Mouse (Mus musculus): Measurements from ENCODE around the gene Pitx2. TPM values are rescaled to one million over a fixed set of nuclear protein-coding genes. Genes with fewer than 3 reads are reported as not detected.

The Pitx2 gene
- polyA plus RNA-seq, 1 experiment from 2014 or later = 82.5 TPM

DNA sequence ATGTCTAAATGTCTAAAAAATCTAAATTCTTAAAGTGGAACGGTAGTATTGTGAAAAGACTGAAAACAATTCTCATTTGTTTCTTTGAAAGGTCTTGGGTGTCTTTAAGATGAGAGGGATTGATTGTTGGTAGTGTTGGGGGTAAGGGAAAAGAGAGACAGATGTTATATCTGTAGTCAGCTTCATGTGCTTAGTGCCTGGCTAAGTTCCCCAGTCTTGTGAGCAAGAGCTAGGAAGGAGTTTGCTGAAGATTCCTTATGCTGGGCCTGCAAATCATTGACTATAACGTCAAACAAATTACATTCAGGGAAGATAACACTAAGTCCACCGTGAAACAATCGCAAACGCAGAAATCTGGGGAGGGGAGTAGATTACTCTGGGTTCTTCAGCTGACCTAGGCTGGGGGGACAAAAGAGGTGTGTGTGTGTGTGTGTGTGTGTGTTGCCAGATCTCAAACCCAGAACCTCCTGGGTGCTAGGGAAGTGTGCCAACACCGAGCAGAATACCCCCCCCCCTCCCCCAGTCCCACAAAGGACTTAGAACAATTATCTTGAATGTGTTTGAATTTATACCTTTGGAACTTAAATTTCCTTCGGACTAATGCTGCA, 12.5 kb downstream of the Pitx2 start:
- no peak for ATAC-seq (ENCODE audit: insufficient number of reproducible peaks, low FRiP score, low TSS enrichment, low read depth)
- Histone ChIP-seq H3K9me3 (replicated peaks) (no peaks in the 10 kb centered on the region), H3K9ac (no peak overlapping the region), H3K27ac (replicated peaks) (no peak overlapping the region), H3K4me2 (replicated peaks) (no peak overlapping the region), H3K4me1 (peaks cover 24% of the 10 kb centered on the region), H3K27me3 (peaks cover 86% of the 10 kb centered on the region), H3K36me3 (no peaks in the 10 kb centered on the region), H3K4me3 (replicated peaks) (no peak overlapping the region)
- WGBS = 9% methylated on average over 7 of the region's 7 CpGs

DNA sequence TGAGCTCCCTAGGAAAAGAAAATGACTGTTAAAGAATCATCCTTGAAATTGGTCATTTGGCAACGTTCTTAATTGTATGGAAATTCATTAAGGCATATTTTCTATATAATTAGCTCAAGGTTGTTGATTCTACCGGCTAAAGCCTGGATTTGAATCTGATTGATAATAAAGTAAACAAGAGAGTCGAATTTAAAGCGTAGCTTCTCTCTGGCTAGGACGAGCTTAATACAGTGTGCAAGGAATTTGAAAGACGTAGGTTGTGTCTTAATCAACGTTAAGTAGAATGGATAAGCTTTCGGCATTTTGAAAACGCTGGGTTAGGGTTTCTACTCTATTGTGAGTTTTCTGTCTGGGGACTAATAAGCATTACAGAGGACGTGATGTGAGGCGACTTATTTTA, 13.1 kb downstream of the Pitx2 start:
- no peaks in the 10 kb centered on the region for H3K9me3 ChIP-seq (replicated peaks)
- H3K27me3 ChIP-seq = peaks cover 86% of the 10 kb centered on the region
- H3K36me3 ChIP-seq = no peaks in the 10 kb centered on the region
- WGBS = 6% methylated on average over 11 of the region's 11 CpGs
- H3K4me3 ChIP-seq (replicated peaks) = peak overlapping the region; percentile 60; the same call in 1 of the 2 replicates
- ATAC-seq (ENCODE audit: insufficient number of reproducible peaks, low FRiP score, low TSS enrichment, low read depth) = no peak
- peak overlapping the region; percentile 97; the same call in 1 of the 2 replicates for H3K4me2 ChIP-seq (replicated peaks)
- peaks cover 24% of the 10 kb centered on the region for H3K4me1 ChIP-seq
- H3K9ac ChIP-seq = no peak overlapping the region
- no peak overlapping the region for H3K27ac ChIP-seq (replicated peaks)

DNA sequence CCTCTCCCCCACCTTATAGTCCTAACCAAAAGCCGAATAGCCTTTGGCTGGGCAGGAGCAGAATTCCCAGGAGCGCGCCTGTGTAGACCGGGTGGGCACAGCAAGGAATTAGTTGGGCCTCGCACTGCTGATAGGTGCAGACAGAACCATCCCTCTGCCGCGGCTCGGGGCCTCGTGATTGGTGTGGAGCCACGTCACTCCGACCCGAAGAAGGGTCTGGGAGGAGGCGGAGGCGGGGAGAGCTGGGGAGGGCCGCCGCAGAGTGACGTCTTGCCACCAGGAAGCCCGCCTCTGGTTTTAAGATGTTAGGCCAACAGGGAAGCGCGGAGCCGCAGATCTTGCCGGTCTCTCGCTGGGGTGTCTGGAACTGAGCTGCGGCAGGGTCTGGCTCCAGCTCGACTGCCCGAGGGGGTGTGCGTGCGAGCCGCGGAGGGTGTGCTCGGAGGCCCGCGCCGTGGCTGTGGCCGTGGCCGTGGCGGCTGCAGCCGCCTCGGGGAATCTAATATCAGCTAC, 14.0 kb downstream of the Pitx2 start:
- no peaks in the 10 kb centered on the region for H3K9me3 ChIP-seq (replicated peaks)
- peaks cover 30% of the 10 kb centered on the region for H3K4me1 ChIP-seq
- peak overlapping the region; percentile 60 for H3K4me3 ChIP-seq (replicated peaks)
- H3K27me3 ChIP-seq = peaks cover 86% of the 10 kb centered on the region
- H3K36me3 ChIP-seq = no peaks in the 10 kb centered on the region
- peak overlapping the region; percentile 97 for H3K4me2 ChIP-seq (replicated peaks)
- ATAC-seq (ENCODE audit: insufficient number of reproducible peaks, low FRiP score, low TSS enrichment, low read depth) = peak; percentile 94
- H3K27ac ChIP-seq (replicated peaks) = peak overlapping the region; percentile 79
- peak overlapping the region; percentile 45 for H3K9ac ChIP-seq
- under 1% methylated on average over 38 of the region's 39 CpGs for WGBS

DNA sequence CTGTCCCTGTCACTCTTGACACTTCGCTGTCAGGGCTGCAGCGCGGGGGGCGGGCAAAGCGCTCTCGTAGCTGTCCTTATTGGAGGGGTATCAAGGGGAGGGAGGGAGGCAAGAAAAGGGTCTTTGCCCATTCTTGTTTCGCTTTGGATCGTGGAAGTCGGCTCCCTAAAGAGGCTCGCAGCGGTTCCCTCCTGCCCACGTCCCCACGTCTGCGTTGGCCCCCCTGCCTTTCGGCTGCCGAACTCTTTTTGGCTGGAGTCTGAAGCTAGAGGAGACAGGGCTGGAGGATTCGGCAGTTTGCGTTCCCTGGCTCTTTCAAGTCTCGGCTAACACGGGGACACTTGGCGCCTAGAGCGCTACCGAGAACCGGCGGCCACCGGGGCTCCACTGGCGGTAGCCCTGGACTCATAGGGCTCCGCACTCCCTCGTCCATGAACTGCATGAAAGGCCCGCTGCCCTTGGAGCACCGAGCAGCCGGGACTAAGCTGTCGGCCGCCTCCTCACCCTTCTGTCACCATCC, 14.5 kb downstream of the Pitx2 start:
- 2% methylated on average over 34 of the region's 34 CpGs for WGBS
- Histone ChIP-seq H3K4me3 (replicated peaks) (peak overlapping the region; percentile 60), H3K27ac (replicated peaks) (peak overlapping the region; percentile 79), H3K4me1 (peaks cover 30% of the 10 kb centered on the region), H3K9ac (peak overlapping the region; percentile 45), H3K27me3 (peaks cover 84% of the 10 kb centered on the region), H3K36me3 (no peaks in the 10 kb centered on the region), H3K4me2 (replicated peaks) (peak overlapping the region; percentile 97), H3K9me3 (replicated peaks) (no peaks in the 10 kb centered on the region)
- no peak for ATAC-seq (ENCODE audit: insufficient number of reproducible peaks, low FRiP score, low TSS enrichment, low read depth)

DNA sequence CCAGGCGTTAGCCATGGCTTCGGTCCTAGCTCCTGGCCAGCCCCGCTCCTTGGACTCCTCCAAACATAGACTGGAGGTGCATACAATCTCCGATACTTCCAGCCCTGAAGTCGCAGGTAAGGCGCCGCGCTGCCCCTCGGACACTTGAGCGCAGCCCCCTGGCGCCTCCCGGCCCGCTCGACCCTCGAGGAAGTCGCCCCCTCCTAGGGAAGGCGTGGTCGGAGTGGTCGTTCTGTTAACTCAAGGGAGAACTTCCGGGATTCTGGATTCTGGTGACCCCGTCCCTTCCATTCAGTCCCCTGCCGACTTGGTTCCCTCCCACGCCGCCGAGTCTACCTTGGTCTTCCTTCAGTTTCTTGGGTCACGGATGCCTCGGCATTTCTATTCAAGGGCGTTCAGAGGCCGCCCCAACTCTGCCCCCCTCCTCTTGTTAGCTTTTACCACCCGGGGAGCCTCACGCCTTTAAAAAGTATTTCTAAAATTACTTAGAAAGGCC, 15.0 kb downstream of the Pitx2 start:
- Histone ChIP-seq H3K4me1 (peaks cover 30% of the 10 kb centered on the region), H3K9ac (peak overlapping the region; percentile 21), H3K27ac (replicated peaks) (peak overlapping the region; percentile 79; the same call in 1 of the 2 replicates), H3K4me2 (replicated peaks) (peak overlapping the region; percentile 97), H3K27me3 (peaks cover 82% of the 10 kb centered on the region), H3K9me3 (replicated peaks) (no peaks in the 10 kb centered on the region), H3K4me3 (replicated peaks) (peak overlapping the region; percentile 60), H3K36me3 (no peaks in the 10 kb centered on the region)
- WGBS = 2% methylated on average over 31 of the region's 31 CpGs
- no peak for ATAC-seq (ENCODE audit: insufficient number of reproducible peaks, low FRiP score, low TSS enrichment, low read depth)

DNA sequence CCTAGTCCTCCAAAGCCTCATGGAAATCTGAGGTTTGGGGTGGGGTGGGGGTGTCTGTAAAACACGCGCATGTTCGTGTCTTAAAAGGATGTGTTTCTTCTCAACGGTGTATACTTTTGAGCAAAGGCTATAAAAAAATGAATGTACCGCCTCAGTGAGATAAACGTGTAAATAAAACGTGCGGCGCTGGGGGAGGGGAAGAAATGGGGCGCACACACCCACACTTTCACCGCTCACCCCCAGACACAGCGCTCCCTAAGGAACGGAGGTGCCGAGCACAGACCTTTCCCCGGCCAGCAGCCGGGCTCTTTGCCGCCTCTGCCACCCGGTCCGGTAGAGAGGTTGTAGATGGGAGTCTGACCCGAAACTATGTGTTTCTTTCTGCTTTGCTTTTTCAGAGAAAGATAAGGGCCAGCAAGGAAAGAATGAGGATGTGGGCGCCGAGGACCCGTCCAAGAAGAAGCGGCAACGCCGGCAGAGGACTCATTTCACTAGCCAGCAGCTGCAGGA, 15.6 kb downstream of the Pitx2 start:
- Histone ChIP-seq H3K9ac (no peak overlapping the region), H3K4me1 (peaks cover 30% of the 10 kb centered on the region), H3K4me3 (replicated peaks) (peak overlapping the region; percentile 60), H3K9me3 (replicated peaks) (no peaks in the 10 kb centered on the region), H3K27me3 (peaks cover 82% of the 10 kb centered on the region), H3K36me3 (no peaks in the 10 kb centered on the region), H3K4me2 (replicated peaks) (peak overlapping the region; percentile 97), H3K27ac (replicated peaks) (no peak overlapping the region)
- 11% methylated on average over 26 of the region's 26 CpGs for WGBS
- ATAC-seq (ENCODE audit: insufficient number of reproducible peaks, low FRiP score, low TSS enrichment, low read depth) = no peak

DNA sequence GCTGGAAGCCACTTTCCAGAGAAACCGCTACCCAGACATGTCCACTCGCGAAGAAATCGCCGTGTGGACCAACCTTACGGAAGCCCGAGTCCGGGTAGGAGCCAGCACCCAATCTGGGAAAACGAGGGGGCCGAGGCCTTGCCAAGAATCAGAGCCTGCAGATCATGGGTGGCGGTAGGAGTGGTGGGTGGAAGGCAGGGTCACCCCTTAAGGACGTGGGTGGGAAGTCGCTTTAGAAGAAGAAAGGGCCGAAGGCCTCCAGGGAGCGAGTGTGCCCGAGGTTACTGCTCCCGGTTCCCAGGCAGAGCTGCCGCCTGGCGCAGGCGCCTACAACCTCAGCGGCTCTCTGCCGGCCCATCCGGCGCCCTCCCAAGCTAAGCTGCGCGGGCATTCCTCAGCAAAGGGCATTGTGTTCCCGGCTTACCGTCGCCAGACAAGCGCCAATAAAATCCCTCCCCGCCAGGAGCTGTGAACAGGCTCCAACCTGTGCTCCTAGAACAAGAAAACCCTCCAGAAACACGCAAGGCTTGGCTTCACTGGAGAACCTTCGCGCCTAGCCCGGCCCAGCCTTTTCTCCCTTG, 16.2 kb downstream of the Pitx2 start:
- Histone ChIP-seq H3K9me3 (replicated peaks) (no peaks in the 10 kb centered on the region), H3K4me3 (replicated peaks) (peak overlapping the region; percentile 60), H3K4me1 (peaks cover 30% of the 10 kb centered on the region), H3K27me3 (peaks cover 78% of the 10 kb centered on the region), H3K4me2 (replicated peaks) (peak overlapping the region; percentile 97), H3K27ac (replicated peaks) (no peak overlapping the region), H3K36me3 (no peaks in the 10 kb centered on the region), H3K9ac (0 out of 2 replicates have a peak overlapping the region, but pooled peaks have one; percentile 12)
- WGBS = 13% methylated on average over 35 of the region's 35 CpGs
- no peak for ATAC-seq (ENCODE audit: insufficient number of reproducible peaks, low FRiP score, low TSS enrichment, low read depth)

DNA sequence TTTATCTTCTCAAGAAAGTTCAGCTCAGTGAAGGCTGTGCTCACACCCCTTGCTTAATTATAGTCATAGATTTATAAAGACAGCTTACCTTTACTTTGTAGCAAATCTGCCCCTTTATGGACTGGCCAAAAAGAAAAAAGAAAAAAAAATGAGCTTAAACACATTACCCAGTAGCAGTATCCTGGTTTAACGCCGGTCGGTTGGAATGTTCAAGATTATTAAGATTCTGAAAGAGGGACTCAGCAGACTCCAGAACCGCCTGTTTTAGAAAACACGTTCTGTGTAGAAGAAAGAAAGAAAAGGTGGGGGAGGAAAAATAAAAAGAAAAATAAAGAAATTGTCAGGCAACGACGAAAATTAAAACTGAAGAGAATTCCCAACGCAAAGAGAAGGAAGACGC, 16.8 kb downstream of the Pitx2 start:
- Histone ChIP-seq H3K4me2 (replicated peaks) (peak overlapping the region; percentile 42; the same call in 1 of the 2 replicates), H3K36me3 (no peaks in the 10 kb centered on the region), H3K9ac (no peak overlapping the region), H3K27ac (replicated peaks) (no peak overlapping the region), H3K4me1 (peaks cover 30% of the 10 kb centered on the region), H3K9me3 (replicated peaks) (no peaks in the 10 kb centered on the region), H3K4me3 (replicated peaks) (peak overlapping the region; percentile 60), H3K27me3 (peaks cover 79% of the 10 kb centered on the region)
- 13% methylated on average over 9 of the region's 9 CpGs for WGBS
- ATAC-seq (ENCODE audit: insufficient number of reproducible peaks, low FRiP score, low TSS enrichment, low read depth) = no peak

DNA sequence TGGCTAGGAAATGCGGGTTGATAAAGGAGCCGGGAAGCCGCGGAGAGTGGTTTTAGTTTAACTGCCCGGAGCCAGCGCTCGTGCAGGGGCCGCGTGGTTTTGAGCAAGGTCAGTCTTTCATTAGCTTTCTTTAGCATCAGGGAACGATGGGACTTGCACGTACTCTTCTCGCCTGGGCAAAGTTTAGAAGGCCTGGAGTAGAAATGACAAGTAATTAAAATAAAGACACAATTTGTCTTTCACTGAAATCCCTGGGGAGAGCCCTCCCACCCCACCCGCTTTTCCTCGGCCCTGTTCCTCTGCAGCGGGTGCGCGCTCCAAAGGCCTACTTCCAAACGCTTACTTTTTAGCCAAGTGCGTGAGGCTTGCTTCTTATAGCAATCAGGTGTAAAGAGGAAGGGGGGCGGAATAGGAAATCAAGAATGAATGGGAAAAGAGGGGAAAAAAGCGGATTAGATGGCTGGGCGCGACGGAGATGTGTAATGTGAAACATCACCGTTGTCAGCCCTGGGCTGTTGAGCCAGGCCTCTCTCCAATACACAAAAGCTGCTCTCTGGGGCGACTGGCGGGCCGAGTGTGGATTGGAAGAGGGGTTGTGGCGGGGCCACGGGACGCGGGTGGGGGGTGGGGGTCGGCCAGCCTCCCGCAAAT, 17.4 kb downstream of the Pitx2 start:
- Histone ChIP-seq H3K4me3 (replicated peaks) (peak overlapping the region; percentile 60), H3K4me2 (replicated peaks) (peak overlapping the region; percentile 42), H3K27me3 (peaks cover 79% of the 10 kb centered on the region), H3K9me3 (replicated peaks) (no peaks in the 10 kb centered on the region), H3K36me3 (no peaks in the 10 kb centered on the region), H3K27ac (replicated peaks) (peak overlapping the region; percentile 4; the same call in 1 of the 2 replicates), H3K4me1 (peaks cover 30% of the 10 kb centered on the region), H3K9ac (no peak overlapping the region)
- WGBS = 13% methylated on average over 34 of the region's 34 CpGs
- no peak for ATAC-seq (ENCODE audit: insufficient number of reproducible peaks, low FRiP score, low TSS enrichment, low read depth)

DNA sequence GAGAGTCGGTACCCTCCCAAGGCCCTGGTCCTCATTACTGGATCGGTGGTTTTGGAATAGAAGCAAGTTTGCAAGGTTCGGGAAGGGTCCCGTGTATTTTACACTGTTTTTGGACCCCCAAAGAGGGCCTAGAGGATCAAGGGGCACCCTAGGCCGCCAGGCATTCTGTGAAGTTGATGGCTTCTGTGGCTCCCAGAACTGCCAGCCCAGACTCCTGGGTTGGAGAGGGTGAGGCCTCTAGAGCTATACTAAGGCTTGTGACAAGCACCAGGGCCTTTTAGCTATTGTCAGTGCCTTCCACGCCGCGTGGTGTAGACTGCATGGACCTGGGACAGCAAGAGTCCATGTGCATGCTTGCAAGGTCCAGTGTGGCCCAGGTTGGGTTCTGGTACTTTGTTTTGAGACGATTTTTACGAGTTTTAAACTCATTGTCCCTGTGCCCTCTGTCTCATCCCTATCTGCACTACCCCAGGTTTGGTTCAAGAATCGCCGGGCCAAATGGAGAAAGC, 18.2 kb downstream of the Pitx2 start:
- Histone ChIP-seq H3K4me1 (peaks cover 30% of the 10 kb centered on the region), H3K4me3 (replicated peaks) (peak overlapping the region; percentile 60), H3K36me3 (no peaks in the 10 kb centered on the region), H3K9ac (no peak overlapping the region), H3K4me2 (replicated peaks) (peak overlapping the region; percentile 42; the same call in 1 of the 2 replicates), H3K9me3 (replicated peaks) (no peaks in the 10 kb centered on the region), H3K27ac (replicated peaks) (no peak overlapping the region), H3K27me3 (peaks cover 77% of the 10 kb centered on the region)
- ATAC-seq (ENCODE audit: insufficient number of reproducible peaks, low FRiP score, low TSS enrichment, low read depth) = no peak
- WGBS = 19% methylated on average over 12 of the region's 12 CpGs
